Mouse (Mus musculus): Measurements from ENCODE around the gene Rab34. TPM values are rescaled to one million over a fixed set of nuclear protein-coding genes. Genes with fewer than 3 reads are reported as not detected.

The Rab34 gene
- polyA plus RNA-seq, 1 experiment: 36.1 TPM

DNA sequence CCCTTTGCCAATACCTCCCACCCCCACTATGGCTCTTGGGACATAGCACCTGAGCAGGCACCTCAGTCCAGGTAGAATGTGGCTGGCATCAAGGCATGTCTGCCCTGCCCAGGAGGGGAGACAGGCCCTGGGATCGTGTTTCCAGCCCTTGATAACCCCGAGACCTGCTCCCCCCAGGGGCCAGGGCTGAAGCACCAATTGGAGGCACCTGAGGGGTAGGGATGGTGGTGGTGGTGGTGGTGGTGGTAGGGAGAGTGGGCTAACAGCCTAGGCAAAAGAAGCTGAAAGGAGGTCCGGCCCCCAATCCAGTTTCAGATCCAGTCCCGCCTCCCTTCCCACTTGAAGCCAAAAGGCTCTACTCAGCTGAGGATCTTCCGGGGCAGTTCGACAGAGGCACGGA is 28.7 kb upstream of the Rab34 start:
- Histone ChIP-seq H3K9me3 (replicated peaks; ENCODE audit: control insufficient read depth, insufficient read depth, low read length, poor library complexity, severe bottlenecking) (no peaks in the 10 kb centered on the region), H3K27ac (ENCODE audit: insufficient read depth, low read length) (peak overlapping the region; percentile 31), H3K4me1 (ENCODE audit: control insufficient read depth, insufficient read depth, low read length) (peaks cover 4% of the 10 kb centered on the region), H3K4me3 (ENCODE audit: low read depth, low read length) (no peak overlapping the region), H3K9ac (ENCODE audit: low read depth, poor library complexity, severe bottlenecking) (no peak overlapping the region), H3K27me3 (ENCODE audit: control insufficient read depth, insufficient read depth, low read length, poor library complexity, severe bottlenecking) (no peaks in the 10 kb centered on the region), H3K36me3 (ENCODE audit: control insufficient read depth, insufficient read depth, low read length, poor library complexity, severe bottlenecking) (peaks cover 54% of the 10 kb centered on the region)
- TF ChIP-seq EP300 (IDR thresholded peaks at IDR 0.05; ENCODE audit: insufficient read depth, low read depth, low read length): no peak
- TF ChIP-seq POLR2A (IDR thresholded peaks at IDR 0.05; ENCODE audit: insufficient read depth, low read length): no peak
- no peak for TF ChIP-seq CTCF (IDR thresholded peaks at IDR 0.05; ENCODE audit: low read depth, low read length)

DNA sequence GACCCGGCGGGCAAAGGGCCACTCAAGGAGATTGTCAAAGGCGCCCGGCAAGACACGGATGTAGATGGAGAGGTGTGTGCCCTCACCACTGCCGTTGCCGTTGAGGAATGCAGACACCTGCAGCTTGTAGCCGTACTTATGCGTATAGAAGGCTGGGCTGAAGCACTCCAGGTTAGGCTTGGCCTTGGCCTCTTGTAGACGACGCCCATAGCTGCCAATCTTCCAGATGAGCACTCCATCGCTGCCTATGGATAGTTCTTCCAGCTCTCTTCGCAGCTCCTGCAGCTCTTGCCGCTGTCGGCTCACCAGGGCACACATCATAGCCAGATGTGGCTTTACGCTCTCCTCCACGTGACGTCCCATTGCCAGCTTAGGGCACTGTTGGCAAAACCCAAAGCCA is 28.1 kb upstream of the Rab34 start:
- H3K4me1 ChIP-seq (ENCODE audit: control insufficient read depth, insufficient read depth, low read length): peaks cover 4% of the 10 kb centered on the region
- H3K9ac ChIP-seq (ENCODE audit: low read depth, poor library complexity, severe bottlenecking): no peak overlapping the region
- H3K9me3 ChIP-seq (replicated peaks; ENCODE audit: control insufficient read depth, insufficient read depth, low read length, poor library complexity, severe bottlenecking): no peaks in the 10 kb centered on the region
- H3K27ac ChIP-seq (ENCODE audit: insufficient read depth, low read length): no peak overlapping the region
- no peak for TF ChIP-seq POLR2A (IDR thresholded peaks at IDR 0.05; ENCODE audit: insufficient read depth, low read length)
- TF ChIP-seq EP300 (IDR thresholded peaks at IDR 0.05; ENCODE audit: insufficient read depth, low read depth, low read length): no peak
- TF ChIP-seq CTCF (IDR thresholded peaks at IDR 0.05; ENCODE audit: low read depth, low read length): no peak
- H3K4me3 ChIP-seq (ENCODE audit: low read depth, low read length): no peak overlapping the region
- no peaks in the 10 kb centered on the region for H3K27me3 ChIP-seq (ENCODE audit: control insufficient read depth, insufficient read depth, low read length, poor library complexity, severe bottlenecking)
- H3K36me3 ChIP-seq (ENCODE audit: control insufficient read depth, insufficient read depth, low read length, poor library complexity, severe bottlenecking): peaks cover 52% of the 10 kb centered on the region

DNA sequence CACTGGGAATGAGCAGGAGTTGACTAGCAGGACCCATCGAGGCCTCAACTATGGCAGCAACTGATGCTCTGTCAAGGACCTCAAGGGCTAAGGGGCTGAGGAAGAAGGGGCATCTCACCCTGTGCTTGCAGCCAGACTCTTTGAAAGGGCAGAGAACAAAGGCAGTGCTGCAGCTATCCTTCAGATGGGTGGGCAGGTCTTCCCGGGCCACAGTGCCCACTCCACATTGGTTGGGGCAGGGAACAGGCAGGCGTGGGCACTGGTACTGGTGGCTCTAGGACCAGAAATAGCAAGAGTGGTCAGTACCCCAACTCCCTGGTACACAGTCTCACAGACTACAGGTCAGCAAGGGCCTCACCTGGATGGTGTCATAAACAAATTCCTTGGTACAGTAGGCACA is 27.6 kb upstream of the Rab34 start:
- no peak overlapping the region for H3K27ac ChIP-seq (ENCODE audit: insufficient read depth, low read length)
- TF ChIP-seq POLR2A (IDR thresholded peaks at IDR 0.05; ENCODE audit: insufficient read depth, low read length) (no peak), CTCF (IDR thresholded peaks at IDR 0.05; ENCODE audit: low read depth, low read length) (no peak), EP300 (IDR thresholded peaks at IDR 0.05; ENCODE audit: insufficient read depth, low read depth, low read length) (no peak)
- no peak overlapping the region for H3K4me3 ChIP-seq (ENCODE audit: low read depth, low read length)
- H3K9ac ChIP-seq (ENCODE audit: low read depth, poor library complexity, severe bottlenecking): no peak overlapping the region
- H3K4me1 ChIP-seq (ENCODE audit: control insufficient read depth, insufficient read depth, low read length): peaks cover 4% of the 10 kb centered on the region
- peaks cover 49% of the 10 kb centered on the region for H3K36me3 ChIP-seq (ENCODE audit: control insufficient read depth, insufficient read depth, low read length, poor library complexity, severe bottlenecking)
- no peaks in the 10 kb centered on the region for H3K27me3 ChIP-seq (ENCODE audit: control insufficient read depth, insufficient read depth, low read length, poor library complexity, severe bottlenecking)
- no peaks in the 10 kb centered on the region for H3K9me3 ChIP-seq (replicated peaks; ENCODE audit: control insufficient read depth, insufficient read depth, low read length, poor library complexity, severe bottlenecking)

DNA sequence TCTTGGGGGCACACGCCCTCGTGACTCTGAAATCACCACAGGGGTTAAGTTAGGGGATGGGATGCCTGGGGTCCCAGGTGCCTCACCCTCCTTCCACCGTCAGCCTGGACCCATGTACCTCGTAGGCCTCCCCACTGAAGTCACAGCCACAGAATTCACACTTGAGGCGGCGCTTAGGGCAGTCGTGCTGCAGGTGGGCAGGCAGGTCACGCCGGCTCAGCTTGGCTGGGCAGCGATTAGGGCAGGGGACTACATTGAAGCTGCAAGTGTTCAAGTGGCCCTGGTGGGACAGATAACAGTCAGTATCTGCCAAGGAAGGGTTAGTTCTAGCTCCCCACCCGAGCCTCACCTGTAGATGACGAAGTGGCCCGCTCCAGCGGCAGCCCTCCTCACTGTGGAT is 27.1 kb upstream of the Rab34 start:
- H3K4me3 ChIP-seq (ENCODE audit: low read depth, low read length): no peak overlapping the region
- no peaks in the 10 kb centered on the region for H3K27me3 ChIP-seq (ENCODE audit: control insufficient read depth, insufficient read depth, low read length, poor library complexity, severe bottlenecking)
- H3K36me3 ChIP-seq (ENCODE audit: control insufficient read depth, insufficient read depth, low read length, poor library complexity, severe bottlenecking): peaks cover 48% of the 10 kb centered on the region
- no peaks in the 10 kb centered on the region for H3K9me3 ChIP-seq (replicated peaks; ENCODE audit: control insufficient read depth, insufficient read depth, low read length, poor library complexity, severe bottlenecking)
- no peak overlapping the region for H3K9ac ChIP-seq (ENCODE audit: low read depth, poor library complexity, severe bottlenecking)
- TF ChIP-seq CTCF (IDR thresholded peaks at IDR 0.05; ENCODE audit: low read depth, low read length) (no peak), POLR2A (IDR thresholded peaks at IDR 0.05; ENCODE audit: insufficient read depth, low read length) (no peak), EP300 (IDR thresholded peaks at IDR 0.05; ENCODE audit: insufficient read depth, low read depth, low read length) (no peak)
- H3K27ac ChIP-seq (ENCODE audit: insufficient read depth, low read length): no peak overlapping the region
- H3K4me1 ChIP-seq (ENCODE audit: control insufficient read depth, insufficient read depth, low read length): peaks cover 4% of the 10 kb centered on the region

DNA sequence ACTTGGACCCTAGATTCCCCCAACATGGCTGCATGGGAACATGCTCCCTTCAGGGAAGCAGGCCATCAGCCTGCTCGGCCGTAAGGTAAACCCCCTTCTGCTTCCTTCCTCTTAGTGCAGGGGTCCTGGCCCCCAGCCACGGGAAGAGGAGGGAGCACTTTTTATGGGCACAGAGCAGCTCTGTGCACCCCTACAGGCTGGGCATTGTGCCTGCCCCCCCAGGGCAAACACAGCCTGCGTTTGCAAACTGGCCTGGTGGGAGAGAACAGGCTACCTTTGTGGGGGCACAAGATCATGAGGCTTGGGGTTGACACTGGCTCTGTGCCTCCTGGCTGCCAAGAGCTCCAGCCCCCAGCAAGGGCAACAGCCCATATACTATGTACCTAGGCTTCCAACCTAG is 26.3 kb upstream of the Rab34 start:
- Histone ChIP-seq H3K4me3 (ENCODE audit: low read depth, low read length) (no peak overlapping the region), H3K4me1 (ENCODE audit: control insufficient read depth, insufficient read depth, low read length) (peaks cover 4% of the 10 kb centered on the region), H3K9me3 (replicated peaks; ENCODE audit: control insufficient read depth, insufficient read depth, low read length, poor library complexity, severe bottlenecking) (no peaks in the 10 kb centered on the region), H3K27me3 (ENCODE audit: control insufficient read depth, insufficient read depth, low read length, poor library complexity, severe bottlenecking) (no peaks in the 10 kb centered on the region), H3K9ac (ENCODE audit: low read depth, poor library complexity, severe bottlenecking) (no peak overlapping the region), H3K27ac (ENCODE audit: insufficient read depth, low read length) (no peak overlapping the region), H3K36me3 (ENCODE audit: control insufficient read depth, insufficient read depth, low read length, poor library complexity, severe bottlenecking) (peaks cover 47% of the 10 kb centered on the region)
- TF ChIP-seq POLR2A (IDR thresholded peaks at IDR 0.05; ENCODE audit: insufficient read depth, low read length): no peak
- no peak for TF ChIP-seq EP300 (IDR thresholded peaks at IDR 0.05; ENCODE audit: insufficient read depth, low read depth, low read length)
- no peak for TF ChIP-seq CTCF (IDR thresholded peaks at IDR 0.05; ENCODE audit: low read depth, low read length)

DNA sequence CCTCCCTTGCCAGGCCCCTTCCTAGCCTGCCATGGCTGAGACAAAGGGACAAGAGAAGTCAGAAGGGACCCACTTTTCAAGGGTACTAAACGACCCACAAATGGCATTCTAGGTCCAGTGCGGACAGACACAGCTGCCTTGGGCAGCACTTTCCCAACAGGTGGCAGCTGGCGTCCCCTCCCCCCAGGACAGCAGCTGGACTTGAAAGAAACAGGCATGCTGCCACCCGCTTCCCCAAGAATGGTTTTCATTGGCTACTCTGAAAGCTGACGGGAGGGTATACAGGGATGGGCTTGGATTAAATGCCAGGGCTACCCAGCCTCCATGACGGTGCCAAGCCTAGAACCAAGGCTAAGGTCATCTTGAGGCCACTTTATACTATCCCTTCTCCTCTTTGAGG is 25.7 kb upstream of the Rab34 start:
- Histone ChIP-seq H3K9me3 (replicated peaks; ENCODE audit: control insufficient read depth, insufficient read depth, low read length, poor library complexity, severe bottlenecking) (no peaks in the 10 kb centered on the region), H3K27me3 (ENCODE audit: control insufficient read depth, insufficient read depth, low read length, poor library complexity, severe bottlenecking) (no peaks in the 10 kb centered on the region), H3K4me1 (ENCODE audit: control insufficient read depth, insufficient read depth, low read length) (peaks cover 5% of the 10 kb centered on the region), H3K4me3 (ENCODE audit: low read depth, low read length) (no peak overlapping the region), H3K9ac (ENCODE audit: low read depth, poor library complexity, severe bottlenecking) (no peak overlapping the region), H3K27ac (ENCODE audit: insufficient read depth, low read length) (no peak overlapping the region), H3K36me3 (ENCODE audit: control insufficient read depth, insufficient read depth, low read length, poor library complexity, severe bottlenecking) (peaks cover 44% of the 10 kb centered on the region)
- TF ChIP-seq POLR2A (IDR thresholded peaks at IDR 0.05; ENCODE audit: insufficient read depth, low read length) (no peak), CTCF (IDR thresholded peaks at IDR 0.05; ENCODE audit: low read depth, low read length) (no peak), EP300 (IDR thresholded peaks at IDR 0.05; ENCODE audit: insufficient read depth, low read depth, low read length) (no peak)

All from ES-Bruce4 (cell line).